Mouse (Mus musculus) stomach, postnatal 0 days (tissue): ENCODE measurements around the gene Psmc1. TPM values are rescaled to one million over a fixed set of nuclear protein-coding genes. Genes with fewer than 3 reads are reported as not detected.

ENCODE experiments used
- ATAC-seq: fragments of 200-750 bp; cut with Nextera tagmentation; 2 replicates; pipeline ENCODE4 v1.8.0; 2017; ENCODE audit not compliant: low FRiP score, low TSS enrichment
- DNase-seq: peaks from one replicate; pipeline ENCODE4 v3.0.0-alpha.2; 2016; ENCODE audit warnings: low spot score
- H3K27ac ChIP-seq: fragments of 300-500 bp; sonication (generic); replicated peaks from 2 replicates; pipeline ENCODE4 v1.5.1; 2014; ENCODE audit warnings: mild to moderate bottlenecking, control low read depth
- H3K27me3 ChIP-seq: fragments of 300-500 bp; sonication (generic); 2 replicates; pipeline ENCODE4 v1.6.1; 2014; ENCODE audit warnings: low read length; ENCODE audit not compliant: control insufficient read depth, insufficient read depth
- H3K36me3 ChIP-seq: fragments of 300-500 bp; sonication (generic); 2 replicates; pipeline ENCODE4 v1.6.1; 2014; ENCODE audit warnings: low read length, mixed read lengths; ENCODE audit not compliant: control insufficient read depth, insufficient read depth
- H3K4me1 ChIP-seq: fragments of 300-500 bp; sonication (generic); replicated peaks from 2 replicates; pipeline ENCODE4 v1.6.1; 2014; ENCODE audit warnings: antibody characterized with exemption; ENCODE audit not compliant: control insufficient read depth, insufficient read depth
- H3K4me2 ChIP-seq: fragments of 300-500 bp; sonication (generic); replicated peaks from 2 replicates; pipeline ENCODE4 v1.6.1; 2014; ENCODE audit warnings: low read depth, mild to moderate bottlenecking, control low read depth, moderate library complexity
- H3K4me3 ChIP-seq: fragments of 300-500 bp; sonication (generic); 2 replicates; pipeline ENCODE4 v1.5.1; 2014; ENCODE audit warnings: low read depth, low read length, control low read depth
- H3K9ac ChIP-seq: fragments of 300-500 bp; sonication (generic); 2 replicates; pipeline ENCODE4 v1.6.1; 2014; ENCODE audit warnings: mild to moderate bottlenecking, low read length, control low read depth, mixed read lengths
- H3K9me3 ChIP-seq: fragments of 300-500 bp; sonication (generic); 2 replicates; pipeline ENCODE4 v1.6.1; 2016; ENCODE audit warnings: low read length; ENCODE audit not compliant: control insufficient read depth
- CTCF ChIP-seq: IDR thresholded peaks from 2 replicates; pipeline ENCODE4 v1.5.1; 2016; ENCODE audit warnings: antibody characterized with exemption, low read depth, mild to moderate bottlenecking, moderate library complexity
- EP300 ChIP-seq: optimal IDR thresholded peaks from 2 replicates; pipeline ENCODE3; 2016; ENCODE audit warnings: antibody characterized with exemption
- WGBS: fragments of 180-500 bp; shearing (Covaris S2); extraction: QIAGEN DNeasy Blood & Tissue Kit; methylation state at CpG from one replicate; pipeline ENCODE4 v1.1.7; 2014; 5-methylcytosine and 5-hydroxymethylcytosine counted together
- polyA plus RNA-seq: library from polyadenylated mRNA; unstranded; fragments of >200 nt; fragmentation: Nextera tagmentation; extraction: Ambion mirVana; gene quantifications from 2 replicates; pipeline ENCODE4 v1.2.1, GENCODE M21; 2015

Gene Psmc1
- polyA plus RNA-seq, 1 experiment from 2014 or later = 176 TPM

DNA sequence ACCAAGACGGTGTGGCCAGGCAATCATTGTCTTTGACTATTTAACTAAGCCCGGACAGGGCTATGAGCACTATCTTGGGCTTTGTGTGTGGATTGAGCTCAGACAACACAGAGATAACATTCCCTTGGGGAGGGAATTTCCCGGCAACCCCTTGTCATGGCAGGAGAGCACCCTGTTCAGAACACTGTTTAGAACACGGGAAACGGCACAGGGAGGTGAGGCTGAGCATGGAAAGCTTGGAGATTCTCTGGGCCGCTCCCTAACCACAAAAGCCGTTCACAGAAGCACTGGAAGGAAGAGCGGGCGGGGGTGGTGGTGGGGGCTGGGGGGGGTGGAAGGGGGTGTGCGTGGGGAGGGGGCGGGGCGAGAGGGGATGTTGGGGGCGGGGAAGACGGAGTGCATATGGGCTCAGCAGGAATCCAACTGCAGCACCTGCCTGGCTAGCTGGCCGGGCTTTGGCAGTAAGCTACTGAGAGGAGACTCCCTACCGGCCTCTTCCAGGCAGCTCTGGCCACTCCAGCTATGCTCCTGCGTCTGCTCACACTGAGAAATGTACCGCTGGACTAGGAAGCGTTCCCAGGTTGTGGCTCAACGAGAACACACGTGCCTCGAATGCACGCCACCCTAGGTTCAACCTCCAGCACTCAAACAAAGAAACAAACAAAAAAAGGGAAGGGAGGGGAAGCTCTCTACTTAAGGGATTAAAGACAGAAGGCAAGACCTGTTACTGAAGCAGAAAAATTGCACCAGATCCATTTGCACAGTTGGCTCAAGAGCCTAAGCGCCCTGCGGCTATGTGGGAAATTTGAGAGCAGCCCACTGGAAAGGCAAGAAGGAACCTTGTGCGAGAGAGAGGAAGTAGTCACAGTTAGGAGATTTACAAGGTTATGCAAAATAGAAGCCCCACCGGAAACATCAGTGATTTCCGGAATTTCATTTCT is 58.2 kb downstream of the Psmc1 start:
- no peaks in the 10 kb centered on the region for H3K9me3 ChIP-seq
- TF ChIP-seq EP300 (no peak), CTCF (no peak)
- no peaks in the 10 kb centered on the region for H3K4me1 ChIP-seq
- DNase-seq = peak; percentile 42
- H3K9ac ChIP-seq = peak overlapping the region; percentile 38; the same call in 1 of the 2 replicates
- H3K27ac ChIP-seq = peak overlapping the region; percentile 56
- peak overlapping the region; percentile 54 for H3K4me2 ChIP-seq
- no peaks in the 10 kb centered on the region for H3K36me3 ChIP-seq
- WGBS = 11% methylated on average over 22 of the region's 28 CpGs
- no peaks in the 10 kb centered on the region for H3K27me3 ChIP-seq
- H3K4me3 ChIP-seq = peak overlapping the region; percentile 19
- peak; percentile 58; the same call in 1 of the 2 replicates for ATAC-seq

- TF ChIP-seq CTCF (no peak), EP300 (no peak)
- no peak for DNase-seq
Observed at GRCm38 (mm10) chr12:100172481-100172880, 62.5 kb downstream of the Psmc1 start.

More at GRCm38 (mm10) chr12:100172481-100172880, 62.5 kb downstream of the Psmc1 start:
- Histone ChIP-seq H3K4me2 (no peak overlapping the region), H3K27ac (no peak overlapping the region), H3K4me1 (no peaks in the 10 kb centered on the region), H3K36me3 (no peaks in the 10 kb centered on the region), H3K9me3 (no peaks in the 10 kb centered on the region), H3K9ac (no peak overlapping the region), H3K27me3 (no peaks in the 10 kb centered on the region), H3K4me3 (no peak overlapping the region)
- ATAC-seq = no peak
- 65% methylated on average over 7 of the region's 7 CpGs for WGBS

Other genes starting within 250 kb of the Psmc1 start
- gene Efcab11, start 225.7 kb upstream of the Psmc1 start, polyA plus RNA-seq = 2.8 and 3.6 TPM in 2 replicates
- 12.9 and 13.3 TPM in 2 replicates for gene Tdp1, start 225.6 kb upstream of the Psmc1 start, polyA plus RNA-seq
- 0.45 TPM in 2 replicates for gene Kcnk13, start 145.7 kb upstream of the Psmc1 start, polyA plus RNA-seq
- gene Nrde2, start 49.5 kb downstream of the Psmc1 start, polyA plus RNA-seq = 5.9 and 6.9 TPM in 2 replicates
- 1,956 and 2,116 TPM in 2 replicates for gene Calm1, start 89.3 kb downstream of the Psmc1 start, polyA plus RNA-seq